Mouse (Mus musculus) lung, adult 2 months (tissue): Measurements from ENCODE around the gene Gm10644. TPM values are rescaled to one million over a fixed set of nuclear protein-coding genes. Genes with fewer than 3 reads are reported as not detected.

Experiments
- DNase-seq: peaks from one replicate; pipeline ENCODE4 v3.0.0; 2022
- H3K4me1 ChIP-seq: fragments of 200-500 bp; 2 replicates; pipeline ENCODE4 v1.6.1; 2011; ENCODE audit warnings: low read length; ENCODE audit not compliant: control insufficient read depth, insufficient read depth
- H3K4me3 ChIP-seq: fragments of 200-500 bp; replicated peaks from 2 replicates; pipeline ENCODE3; 2011; ENCODE audit warnings: low read depth, mild to moderate bottlenecking, control low read depth, low read length; ENCODE audit errors: extremely low read depth
- CTCF ChIP-seq: fragments of 200-500 bp; IDR thresholded peaks from 2 replicates; pipeline ENCODE4 v1.5.1; 2011; ENCODE audit warnings: mild to moderate bottlenecking, low read length, control low read depth; ENCODE audit not compliant: insufficient read depth
- POLR2A ChIP-seq: fragments of 200-500 bp; IDR thresholded peaks from 2 replicates; pipeline ENCODE4 v1.6.1; 2011; ENCODE audit warnings: low read depth, mild to moderate bottlenecking, control low read depth, low read length, borderline replicate concordance; ENCODE audit errors: extremely low read depth
- WGBS: fragments of 180-500 bp; shearing (Covaris S2); methylation state at CpG from one replicate; pipeline ENCODE4 v1.1.7; 2018; 5-methylcytosine and 5-hydroxymethylcytosine counted together
- polyA plus RNA-seq: library from polyadenylated mRNA; depleted of rRNA; stranded (reverse); fragments of >200 nt; gene quantifications from 2 replicates; pipeline ENCODE4 v1.2.3, GENCODE M21; 2012

Gene Gm10644
- polyA plus RNA-seq, 1 experiment: 2.0 TPM

- TF ChIP-seq CTCF (no peak), POLR2A (no peak)
- WGBS: 94% methylated on average over 7 of the region's 7 CpGs
- DNase-seq: no peak
- H3K4me3 ChIP-seq: no peak overlapping the region
- peaks cover 11% of the 10 kb centered on the region for H3K4me1 ChIP-seq
Observed at GRCm38 (mm10) chr8:83981533-83981932, 26.5 kb upstream of the Gm10644 start.

DNA sequence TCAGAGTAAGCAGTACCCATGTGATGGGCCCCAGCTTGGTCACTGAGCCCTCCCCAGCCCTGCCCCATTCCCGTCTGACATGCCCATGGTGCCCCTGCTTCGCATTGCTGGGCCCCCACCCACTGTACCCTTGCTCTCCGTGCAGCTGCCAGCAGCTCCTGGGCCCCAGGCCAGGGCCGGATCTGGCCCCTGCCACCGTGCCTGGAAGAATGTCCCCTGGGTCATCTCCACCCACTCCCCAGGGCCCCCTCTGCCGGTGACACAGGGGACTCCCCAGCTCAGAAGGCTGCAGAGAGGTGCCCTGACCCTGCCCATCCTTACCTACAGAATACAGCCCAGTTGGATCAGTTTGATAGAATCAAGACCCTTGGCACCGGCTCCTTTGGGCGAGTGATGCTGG lies 25.8 kb upstream of the Gm10644 start:
- DNase-seq: no peak
- no peak overlapping the region for H3K4me3 ChIP-seq
- WGBS: 72% methylated on average over 8 of the region's 8 CpGs
- no peak for TF ChIP-seq CTCF
- no peak for TF ChIP-seq POLR2A
- peaks cover 11% of the 10 kb centered on the region for H3K4me1 ChIP-seq

DNA sequence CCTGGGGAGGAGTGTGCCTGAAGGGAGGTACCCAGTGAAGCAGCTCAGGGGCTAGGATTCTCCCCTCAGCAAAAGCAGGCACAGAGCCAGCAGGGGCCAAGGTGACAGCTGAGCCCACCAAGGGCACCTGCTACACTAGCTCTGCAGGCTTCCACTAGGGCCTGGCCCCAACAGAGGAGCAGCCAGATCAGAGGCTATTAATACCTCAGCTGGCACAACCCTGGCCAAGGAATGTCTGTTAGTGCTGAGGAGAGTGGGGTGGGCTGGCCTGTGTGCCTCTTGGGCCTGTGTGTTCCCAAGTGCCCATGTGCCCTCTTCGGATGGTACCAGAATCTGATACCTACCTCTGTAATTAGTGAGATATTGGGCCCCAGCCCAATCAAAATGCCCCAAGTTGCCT lies 25.2 kb upstream of the Gm10644 start:
- DNase-seq: no peak
- Histone ChIP-seq H3K4me1 (peaks cover 11% of the 10 kb centered on the region), H3K4me3 (no peak overlapping the region)
- TF ChIP-seq POLR2A (no peak), CTCF (no peak)
- WGBS: 96% methylated on average over 1 of the region's 1 CpGs

DNA sequence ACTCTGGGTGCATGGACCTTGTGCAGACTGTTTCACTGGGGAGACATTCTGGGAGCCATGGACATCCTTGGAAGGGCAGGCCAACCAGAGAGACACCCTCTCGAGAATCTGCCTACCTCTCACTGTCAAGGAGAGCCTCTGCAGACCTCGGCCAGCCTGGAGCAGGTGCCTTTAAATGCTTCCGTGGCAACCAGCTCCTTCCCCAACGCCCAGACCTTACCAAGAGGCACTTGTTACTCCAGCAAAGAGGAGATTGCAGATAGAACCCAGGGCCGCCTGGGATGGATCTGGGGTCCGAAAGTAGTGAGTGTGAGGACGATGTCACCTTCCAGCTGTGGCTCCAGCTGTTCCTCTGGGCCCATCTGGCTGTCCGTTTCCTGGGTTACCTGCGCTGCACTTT lies 23.2 kb upstream of the Gm10644 start:
- no peak for TF ChIP-seq POLR2A
- no peak for TF ChIP-seq CTCF
- Histone ChIP-seq H3K4me3 (no peak overlapping the region), H3K4me1 (peaks cover 18% of the 10 kb centered on the region)
- no peak for DNase-seq
- WGBS: 64% methylated on average over 9 of the region's 9 CpGs

DNA sequence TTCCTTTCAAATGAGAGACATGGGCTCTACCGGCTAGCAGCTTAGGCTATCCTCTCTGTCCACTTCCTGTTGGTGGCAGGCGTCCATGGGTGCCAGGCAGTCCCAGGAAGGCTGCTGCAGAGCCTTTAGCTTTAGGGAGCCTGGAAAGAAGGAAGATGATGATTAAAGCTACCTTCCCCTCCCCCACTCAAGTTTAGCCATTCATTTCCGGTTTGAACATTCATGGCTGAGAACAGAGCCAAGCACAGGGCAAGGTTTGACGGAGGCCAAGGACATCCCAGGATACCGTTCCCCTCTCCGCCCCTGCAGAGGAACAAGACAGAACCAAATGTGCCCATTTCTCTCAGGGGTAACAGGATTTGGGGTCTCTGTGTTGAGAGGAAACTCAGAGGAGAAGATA lies 22.6 kb upstream of the Gm10644 start:
- peaks cover 18% of the 10 kb centered on the region for H3K4me1 ChIP-seq
- H3K4me3 ChIP-seq: no peak overlapping the region
- DNase-seq: no peak
- TF ChIP-seq CTCF: no peak
- WGBS: 21% methylated on average over 6 of the region's 6 CpGs

- DNase-seq: no peak
- TF ChIP-seq CTCF (no peak), POLR2A (no peak)
- peaks cover 18% of the 10 kb centered on the region for H3K4me1 ChIP-seq
- no peak overlapping the region for H3K4me3 ChIP-seq
- 72% methylated on average over 5 of the region's 5 CpGs for WGBS
Observed at GRCm38 (mm10) chr8:83976779-83977350, 21.9 kb upstream of the Gm10644 start.

DNA sequence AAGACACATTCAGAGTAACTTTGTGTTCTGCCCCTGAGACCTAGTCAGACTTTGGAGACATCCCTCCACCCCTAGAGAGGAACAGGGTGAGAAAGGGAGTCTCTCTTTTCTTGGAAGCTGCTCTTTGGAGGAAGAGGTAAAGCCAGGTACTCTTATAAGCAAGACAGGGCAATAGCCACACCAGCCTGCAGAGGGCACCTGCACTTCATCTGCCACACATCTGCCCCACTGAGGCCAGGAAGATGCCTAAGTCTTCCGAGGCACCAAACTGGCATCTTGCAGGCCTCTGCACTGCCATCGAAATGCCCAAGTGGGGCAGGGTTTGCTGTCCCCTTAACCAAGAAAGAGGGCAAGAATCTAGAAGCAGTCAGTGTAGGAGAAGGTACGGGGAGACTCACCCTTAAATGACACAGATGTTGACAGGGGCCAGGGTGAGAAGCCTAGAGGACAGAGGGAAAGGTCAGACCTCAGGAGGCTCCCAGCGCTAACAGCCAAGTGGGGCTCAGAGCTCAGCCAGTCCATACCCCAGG lies 21.2 kb upstream of the Gm10644 start:
- 71% methylated on average over 4 of the region's 4 CpGs for WGBS
- Histone ChIP-seq H3K4me3 (no peak overlapping the region), H3K4me1 (peaks cover 18% of the 10 kb centered on the region)
- no peak for TF ChIP-seq POLR2A
- peak; percentile 72 for TF ChIP-seq CTCF
- peak; percentile 45 for DNase-seq

- H3K4me1 ChIP-seq: peaks cover 18% of the 10 kb centered on the region
- no peak overlapping the region for H3K4me3 ChIP-seq
- WGBS: 64% methylated on average over 4 of the region's 4 CpGs
- TF ChIP-seq POLR2A: no peak
- no peak for TF ChIP-seq CTCF
- DNase-seq: peak; percentile 51
Observed at GRCm38 (mm10) chr8:83974521-83974920, 19.5 kb upstream of the Gm10644 start.

DNA sequence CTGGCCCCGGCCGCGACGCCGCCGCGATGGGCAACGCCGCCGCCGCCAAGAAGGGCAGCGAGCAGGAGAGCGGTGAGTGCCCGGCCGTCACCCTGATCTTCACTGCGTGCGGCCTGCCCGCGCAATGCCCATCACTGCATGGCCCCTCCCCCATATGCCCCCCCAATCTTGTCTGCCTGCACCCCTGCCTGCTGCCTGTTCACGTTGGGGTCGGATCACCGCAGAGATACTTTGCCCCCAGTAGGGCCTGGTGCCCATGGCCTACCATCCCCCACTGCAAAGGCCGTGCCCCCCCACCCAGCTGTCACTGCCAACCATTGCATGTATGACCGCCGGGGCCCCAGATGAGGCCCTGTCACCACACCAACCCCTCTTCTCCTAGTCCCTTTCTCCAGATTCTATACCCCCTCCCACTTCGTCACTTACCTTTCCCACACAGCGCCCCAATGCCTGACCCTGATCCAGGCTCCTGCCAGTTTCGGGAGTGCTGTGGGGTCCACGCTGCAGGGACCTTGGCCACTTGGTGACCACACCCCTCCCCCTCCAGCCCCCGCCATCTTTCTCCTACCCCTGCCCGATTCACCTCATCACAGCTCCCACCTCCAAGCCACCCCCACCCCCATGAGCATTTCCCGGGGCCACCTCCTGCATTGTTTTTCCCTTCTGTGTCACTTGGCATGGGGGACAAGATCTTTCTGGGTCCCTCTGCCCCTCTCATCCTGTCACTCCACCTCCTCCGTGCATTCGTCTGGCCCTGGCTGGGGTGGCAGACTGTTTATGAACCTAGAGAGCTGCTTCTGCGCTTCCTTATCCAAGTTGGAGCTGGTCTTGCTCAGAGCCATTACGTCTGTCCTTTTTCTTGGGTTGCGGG lies 18.4 kb upstream of the Gm10644 start:
- peaks cover 18% of the 10 kb centered on the region for H3K4me1 ChIP-seq
- 3% methylated on average over 37 of the region's 37 CpGs for WGBS
- DNase-seq: peak; percentile 35
- TF ChIP-seq POLR2A (no peak), CTCF (no peak)
- peak overlapping the region; percentile 93 for H3K4me3 ChIP-seq
